Comparison of ENCODE assay signal across 8 mouse cellular contexts in genomic region chr15:84854921-84855901, GRCm38 (mm10). TPM values are rescaled to one million over a fixed set of nuclear protein-coding genes. Genes with fewer than 3 reads are reported as not detected.
DNase-seq lines count a peak whose midpoint lies in the region; ATAC-seq and TF ChIP-seq lines count a peak whose summit lies in the region.

No protein-coding gene starts in this region.

- peaks cover 8% of the 10 kb centered on the region; the same call in 1 of the 2 replicates for H3K27me3 ChIP-seq in intestine, embryonic 14.5 days (replicated peaks; ENCODE audit: control insufficient read depth, insufficient read depth, low read length)
- H3K27me3 ChIP-seq in limb, embryonic 14.5 days (ENCODE audit: control insufficient read depth, insufficient read depth, low read length): peaks cover 5% of the 10 kb centered on the region
- no peaks in the 10 kb centered on the region for H3K27me3 ChIP-seq in midbrain, embryonic 15.5 days (replicated peaks)

- peak overlapping the region; percentile 64 for H3K9ac ChIP-seq in intestine, embryonic 14.5 days (ENCODE audit: low read length)
- H3K9ac ChIP-seq in limb, embryonic 14.5 days (ENCODE audit: low read depth, low read length, severe bottlenecking): peak overlapping the region; percentile 72
- peak overlapping the region; percentile 67 for H3K9ac ChIP-seq in midbrain, embryonic 15.5 days

- peak; percentile 17; the same call in 1 of the 2 replicates for ATAC-seq in frontal cortex, adult (ENCODE audit: low TSS enrichment)
- ATAC-seq in intestine, embryonic 14.5 days (replicated peaks; ENCODE audit: low FRiP score, low TSS enrichment, low read depth): peak; percentile 10; the same call in 1 of the 2 replicates
- peak; percentile 14; the same call in 1 of the 2 replicates for ATAC-seq in limb, embryonic 14.5 days (ENCODE audit: low FRiP score, low read depth)
- peak; percentile 31 for ATAC-seq in midbrain, embryonic 15.5 days (replicated peaks)

- peaks cover 30% of the 10 kb centered on the region for H3K4me1 ChIP-seq in intestine, embryonic 14.5 days (replicated peaks; ENCODE audit: control insufficient read depth, insufficient read depth, low read length)
- peaks cover 27% of the 10 kb centered on the region for H3K4me1 ChIP-seq in limb, embryonic 14.5 days (ENCODE audit: control insufficient read depth, insufficient read depth, low read length)
- peaks cover 46% of the 10 kb centered on the region for H3K4me1 ChIP-seq in midbrain, embryonic 15.5 days

- peak overlapping the region; percentile 98 for H3K4me2 ChIP-seq in intestine, embryonic 14.5 days (ENCODE audit: low read length)
- peak overlapping the region; percentile 99 for H3K4me2 ChIP-seq in limb, embryonic 14.5 days (replicated peaks; ENCODE audit: low read depth, low read length, severe bottlenecking)
- H3K4me2 ChIP-seq in midbrain, embryonic 15.5 days: peak overlapping the region; percentile 99

- TF ChIP-seq POLR2A in limb, embryonic 14.5 days (IDR thresholded peaks at IDR 0.05; ENCODE audit: borderline replicate concordance, extremely low read depth, insufficient read depth, insufficient read length): no peak

- no peaks in the 10 kb centered on the region for H3K9me3 ChIP-seq in intestine, embryonic 14.5 days (ENCODE audit: control insufficient read depth, low read length)
- H3K9me3 ChIP-seq in limb, embryonic 14.5 days (ENCODE audit: control insufficient read depth, low read length): no peaks in the 10 kb centered on the region
- H3K9me3 ChIP-seq in midbrain, embryonic 15.5 days: no peaks in the 10 kb centered on the region

- WGBS in intestine, embryonic 14.5 days: under 1% methylated on average over 87 of the region's 88 CpGs
- 2% methylated on average over 82 of the region's 88 CpGs for WGBS in limb, embryonic 14.5 days
- WGBS in midbrain, embryonic 15.5 days: under 1% methylated on average over 88 of the region's 88 CpGs

- H3K36me3 ChIP-seq in intestine, embryonic 14.5 days (ENCODE audit: control insufficient read depth, insufficient read depth, low read length): no peaks in the 10 kb centered on the region
- no peaks in the 10 kb centered on the region for H3K36me3 ChIP-seq in limb, embryonic 14.5 days (ENCODE audit: control insufficient read depth, insufficient read depth, low read length)
- H3K36me3 ChIP-seq in midbrain, embryonic 15.5 days (replicated peaks): no peaks in the 10 kb centered on the region

- H3K4me3 ChIP-seq in intestine, embryonic 14.5 days (ENCODE audit: low read depth, low read length): peak overlapping the region; percentile 68
- H3K4me3 ChIP-seq in limb, embryonic 14.5 days (replicated peaks; ENCODE audit: low read length): peak overlapping the region; percentile 69
- peak overlapping the region; percentile 85 for H3K4me3 ChIP-seq in midbrain, embryonic 15.5 days

- H3K27ac ChIP-seq in intestine, embryonic 14.5 days (ENCODE audit: low read depth): peak overlapping the region; percentile 76
- peak overlapping the region; percentile 84; the same call in 1 of the 2 replicates for H3K27ac ChIP-seq in limb, embryonic 14.5 days (replicated peaks; ENCODE audit: low read depth, low read length)
- peak overlapping the region; percentile 93 for H3K27ac ChIP-seq in midbrain, embryonic 15.5 days

- peak; percentile 8 to 17 for DNase-seq in spleen, adult 18-20 months
- no peak for DNase-seq in spleen, adult 12 weeks (ENCODE audit: low spot score)
- peak; percentile 72 for DNase-seq in cerebellum, adult 9-10 months
- DNase-seq in intestine, embryonic 14.5 days (ENCODE audit: low spot score): peak; percentile 87
- no peak for DNase-seq in limb, embryonic 14.5 days (ENCODE audit: low spot score)
- peak; percentile 19 to 67 for DNase-seq in spleen, postnatal 4 days (ENCODE audit: low spot score in 2 of 2)

RNA-seq across cellular contexts. Expression of gene Phf21b, which starts 0.6 kb away (rescaled TPM):
- polyA plus RNA-seq in intestine, embryonic 14.5 days (2014; fragmentation: Nextera tagmentation; extraction: Ambion mirVana): 2.1 and 2.2 TPM in 2 replicates
- polyA plus RNA-seq in limb, embryonic 14.5 days (2012; rRNA removed): 6.9 and 10.0 TPM in 2 replicates
- polyA plus RNA-seq in limb, embryonic 14.5 days (2014; fragmentation: Nextera tagmentation; extraction: Ambion mirVana): 0.43 and 0.68 TPM in 2 replicates
- polyA plus RNA-seq in midbrain, embryonic 15.5 days (2015; fragmentation: Nextera tagmentation; extraction: Ambion mirVana): 6.0 and 7.6 TPM in 2 replicates

Comparison
In these comparisons a context has a peak if more than half of its experiments do, and no peak if none do; other contexts are left out.
1. DNase-seq: peak in spleen, adult 18-20 months (2 of 2), cerebellum, adult 9-10 months (single experiment), intestine, embryonic 14.5 days (single experiment) and spleen, postnatal 4 days (2 of 2); none in spleen, adult 12 weeks (single experiment) and limb, embryonic 14.5 days (single experiment).
2. Peak in every context shown above with its lines, with median percentiles within 50 percentile points of each other: ATAC-seq, H3K27ac ChIP-seq, H3K4me2 ChIP-seq, H3K4me3 ChIP-seq and H3K9ac ChIP-seq.